Mouse (Mus musculus) ZHBTc4 (cell line): Measurements from ENCODE around the gene Zfpm1.
A peak's percentile ranks its signal among the peaks of the same experiment; 100 is the strongest.

Experiments
- DNase-seq: peaks from one replicate; pipeline ENCODE4 v3.0.0-alpha.2; 2011; ENCODE audit warnings: low read depth, low spot score

Zfpm1 gene

DNA sequence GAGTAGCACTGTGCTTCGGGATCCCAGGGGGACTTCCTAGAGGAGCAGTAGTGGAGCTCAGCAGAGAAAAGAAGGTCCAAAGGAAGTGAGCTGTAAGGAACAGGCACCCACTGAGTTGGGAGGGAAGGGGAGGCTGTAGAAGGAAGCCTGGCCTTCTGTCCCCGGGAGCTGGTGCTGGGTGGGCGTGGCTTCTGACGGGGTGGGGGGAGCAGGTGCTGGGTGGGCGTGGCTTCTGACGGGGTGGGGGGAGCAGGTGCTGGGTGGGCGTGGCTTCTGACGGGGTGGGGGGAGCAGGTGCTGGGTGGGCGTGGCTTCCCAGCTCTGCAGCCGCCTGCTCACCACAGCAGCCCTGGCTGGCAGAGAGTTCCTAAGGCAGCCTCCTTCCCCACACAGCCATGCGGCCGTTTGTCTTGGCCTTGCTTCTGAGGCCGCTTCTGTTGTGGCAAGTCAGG, 42.0 kb downstream of the Zfpm1 start:
- peak; percentile 75 for DNase-seq

- DNase-seq, result no peak
Observed at GRCm38 (mm10) chr8:122325196-122325595, 43.3 kb downstream of the Zfpm1 start.

DNA sequence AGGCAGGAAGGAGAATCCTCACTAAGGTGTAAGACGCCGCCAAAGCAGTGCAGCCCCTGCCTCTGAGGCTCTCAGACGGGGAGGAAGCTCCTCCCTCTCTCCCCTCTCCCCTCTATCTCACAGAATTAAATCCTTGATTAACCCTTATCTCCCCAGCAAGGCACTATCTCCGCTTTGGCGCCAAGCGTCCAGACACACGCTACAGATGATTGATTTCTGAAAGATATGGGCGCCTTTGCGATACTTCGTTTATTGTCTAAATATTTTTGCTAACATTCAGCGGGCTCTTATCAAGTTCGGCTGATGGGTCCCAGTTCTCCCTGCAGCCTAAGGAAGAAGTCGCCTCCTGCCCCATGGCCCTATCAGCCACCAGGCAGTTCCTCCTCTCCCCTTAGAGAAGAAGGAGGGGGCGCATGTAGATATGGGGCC, 44.2 kb downstream of the Zfpm1 start:
- peak; percentile 24 for DNase-seq

DNA sequence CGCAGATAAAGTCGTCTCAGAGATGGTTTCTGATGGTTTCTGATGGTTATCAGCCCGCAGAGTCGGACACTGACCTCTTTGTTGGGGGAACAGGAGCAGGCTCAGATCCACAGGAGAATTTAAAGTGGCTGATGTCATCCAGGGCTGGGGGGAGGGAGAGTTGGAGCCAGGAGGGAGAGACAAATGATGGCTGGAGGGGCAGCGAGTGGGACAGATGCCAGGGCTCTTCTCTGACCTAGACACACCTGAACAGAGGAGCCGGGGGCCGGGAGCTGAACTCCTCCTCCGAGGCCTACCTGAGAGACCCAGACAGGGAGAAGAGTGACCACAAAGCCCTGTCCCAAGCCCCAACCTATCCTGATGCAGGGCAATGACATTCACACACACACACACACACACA, 47.1 kb downstream of the Zfpm1 start:
- no peak for DNase-seq

DNA sequence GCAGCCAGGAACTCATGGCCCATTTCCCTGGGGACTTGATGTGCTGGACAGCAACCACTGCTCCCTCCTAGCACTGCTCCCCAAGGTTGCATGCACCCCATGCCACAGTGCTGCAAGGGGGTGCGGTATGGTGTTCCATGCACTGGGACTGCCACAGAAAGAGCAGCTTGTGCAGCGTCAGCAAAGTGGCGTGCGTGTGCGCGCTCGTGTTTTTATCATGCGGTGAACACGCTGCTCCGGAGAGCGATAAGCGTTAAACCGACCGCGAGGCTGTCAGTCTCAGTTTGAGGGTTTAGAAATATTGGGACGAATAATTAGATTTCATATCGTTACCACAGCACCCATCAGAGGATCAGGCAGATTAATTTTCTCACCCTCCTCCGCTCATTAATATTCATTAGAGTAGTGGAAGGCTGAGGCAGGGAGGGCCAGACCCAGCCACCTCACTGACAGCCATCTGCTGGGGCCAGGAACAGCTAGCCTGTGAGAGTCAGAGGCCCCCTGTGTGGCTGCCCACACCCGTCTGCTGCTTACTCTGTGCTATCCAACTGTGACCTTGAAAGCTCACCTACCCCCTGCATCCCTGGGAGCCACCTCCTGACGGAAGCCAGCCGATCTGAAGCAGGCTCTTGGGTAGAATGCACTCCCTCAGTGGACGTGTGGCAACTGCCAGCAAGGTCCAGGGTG, 47.8 kb downstream of the Zfpm1 start:
- no peak for DNase-seq

DNA sequence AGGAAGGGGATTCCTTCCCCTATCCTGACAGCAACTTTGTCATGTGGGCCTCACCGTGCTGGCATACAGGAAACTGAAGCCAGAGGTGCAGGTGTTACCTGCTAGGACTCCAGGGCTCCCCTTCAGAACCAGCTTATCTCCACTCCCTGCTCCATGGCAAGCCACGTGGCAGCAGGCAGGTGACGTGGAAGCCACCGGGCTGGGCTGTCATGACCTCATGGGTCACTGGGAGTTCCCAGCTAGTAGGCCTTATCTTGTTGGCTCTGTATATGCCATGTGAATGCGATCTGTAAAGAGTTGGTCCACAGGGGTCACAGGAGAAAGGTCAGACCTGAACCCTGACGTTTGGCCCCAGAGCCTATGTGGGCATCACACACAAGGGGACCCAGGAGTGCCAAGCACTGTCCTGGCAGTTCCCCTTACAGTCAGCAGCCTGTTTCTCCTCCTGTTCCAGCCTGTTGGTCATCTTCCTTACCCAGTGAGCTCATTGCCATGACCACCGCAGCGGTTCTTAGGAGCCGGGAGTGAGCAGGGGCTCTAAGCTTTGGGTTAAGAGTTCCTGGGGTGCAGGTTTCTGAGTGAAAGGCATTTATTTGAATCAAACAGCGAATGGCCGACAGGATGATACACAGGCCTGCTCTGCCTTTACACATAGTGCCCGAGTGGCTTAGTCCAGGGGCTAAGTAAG, 48.6 kb downstream of the Zfpm1 start:
- DNase-seq, result no peak

GRCm38 (mm10) chr8:122331134-122331523, 49.2 kb downstream of the Zfpm1 start:
- no peak for DNase-seq

DNA sequence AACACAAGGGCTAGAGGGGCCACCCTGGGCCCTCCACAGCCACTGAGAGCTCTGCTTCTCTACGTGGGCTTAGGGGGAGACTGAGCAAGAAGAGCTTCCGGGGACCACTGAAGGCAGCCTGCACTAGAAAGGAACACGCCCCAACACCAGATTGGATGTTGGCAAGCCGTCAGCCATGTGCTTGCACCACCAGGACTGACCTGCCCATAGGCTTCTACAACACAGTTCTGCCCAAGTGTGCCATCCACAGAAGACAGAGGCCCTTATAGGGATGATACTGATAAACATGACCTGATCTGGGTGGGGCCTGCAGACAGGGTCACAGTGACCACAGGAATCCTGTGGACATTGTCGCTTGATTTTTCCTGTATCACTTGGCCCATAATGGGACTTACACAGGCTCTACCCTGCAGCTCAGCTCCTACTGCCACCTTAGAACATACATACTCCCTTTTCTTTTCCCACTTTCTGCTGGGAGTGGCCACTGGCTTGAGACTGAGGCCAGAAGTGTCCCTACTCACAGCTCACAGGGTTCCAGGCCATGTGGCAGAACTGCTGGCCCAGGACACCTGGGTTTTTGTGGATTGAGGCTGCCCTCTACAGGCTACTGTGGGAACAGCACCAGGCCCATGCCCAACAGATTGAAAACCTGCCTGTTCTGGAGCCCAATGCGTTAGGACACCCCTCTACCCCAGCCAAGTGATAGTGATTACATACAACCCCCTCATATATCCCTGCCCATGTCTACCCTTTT, 51.0 kb downstream of the Zfpm1 start:
- peak; percentile 78 for DNase-seq

DNA sequence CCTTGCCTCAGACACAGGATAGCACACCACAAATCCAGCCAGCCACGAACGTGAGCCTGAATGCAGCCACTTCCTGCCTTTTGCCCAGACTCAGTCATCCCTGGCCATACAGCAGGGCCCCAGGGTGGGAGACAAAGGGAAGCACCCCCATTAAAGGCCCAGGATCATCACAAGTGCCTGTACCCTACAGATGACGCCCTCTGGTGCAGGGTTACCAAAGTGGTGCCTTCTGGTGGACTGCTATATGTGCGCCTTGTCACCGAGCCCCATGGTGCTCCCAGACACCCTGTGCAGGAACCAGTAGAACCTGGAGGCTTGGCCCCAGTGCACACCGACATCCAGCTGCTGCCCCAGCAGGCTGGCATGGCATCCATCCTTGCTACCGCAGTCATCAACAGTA, 51.6 kb downstream of the Zfpm1 start:
- no peak for DNase-seq

DNA sequence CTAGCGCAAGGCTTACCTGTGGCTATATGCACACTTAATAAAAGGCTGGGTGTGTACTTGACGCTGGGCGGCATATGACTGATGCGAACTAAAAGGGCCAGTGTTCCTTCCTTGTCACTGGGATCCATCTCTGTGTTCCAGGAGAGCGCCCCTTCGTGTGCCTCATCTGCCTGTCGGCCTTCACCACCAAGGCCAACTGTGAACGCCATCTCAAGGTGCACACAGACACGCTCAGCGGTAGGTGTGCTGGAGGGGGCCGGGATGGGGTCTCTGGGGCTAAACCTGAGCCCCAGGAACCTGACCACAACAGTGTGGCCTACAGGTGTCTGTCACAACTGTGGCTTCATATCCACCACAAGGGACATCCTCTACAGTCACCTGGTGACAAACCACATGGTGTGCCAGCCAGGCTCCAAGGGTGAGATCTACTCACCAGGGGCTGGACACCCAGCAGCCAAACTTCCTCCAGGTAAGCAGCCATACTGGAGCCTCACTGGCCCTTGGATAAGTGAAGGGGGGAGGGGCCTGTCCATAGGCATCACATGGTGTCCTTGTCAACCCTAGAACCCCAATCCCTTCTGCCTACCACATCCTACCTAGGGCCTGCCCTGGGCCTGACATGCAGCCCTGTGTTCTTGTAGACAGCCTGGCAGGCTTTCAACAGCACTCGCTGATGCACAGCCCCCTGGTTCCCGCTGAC, 53.0 kb downstream of the Zfpm1 start:
- no peak for DNase-seq

GRCm38 (mm10) chr8:122335638-122336250, 53.8 kb downstream of the Zfpm1 start:
- DNase-seq, result peak; percentile 30

GRCm38 (mm10) chr8:122336251-122336910, 54.4 kb downstream of the Zfpm1 start:
- DNase-seq, result peak; percentile 87

GRCm38 (mm10) chr8:122338852-122339251, 56.9 kb downstream of the Zfpm1 start:
- no peak for DNase-seq

DNA sequence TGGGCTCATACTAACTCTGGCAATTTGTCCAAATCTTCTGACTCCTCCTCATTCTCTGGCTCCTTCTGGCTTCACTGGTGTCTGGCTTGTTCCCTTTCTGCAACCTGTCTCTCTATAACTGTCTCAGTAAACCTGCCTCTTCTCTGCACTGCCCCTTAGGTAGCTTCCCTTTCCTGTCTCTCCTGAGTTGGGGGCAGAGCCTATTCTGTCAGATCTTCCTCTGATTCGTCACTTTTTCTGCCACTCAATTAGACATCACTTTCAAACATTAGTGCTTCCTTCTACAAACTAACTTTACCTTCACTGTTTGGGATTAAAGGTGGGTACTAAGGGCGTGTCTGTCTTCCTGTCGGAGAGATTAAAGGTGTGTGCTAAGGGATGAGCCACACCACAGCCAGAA, 58.8 kb downstream of the Zfpm1 start:
- peak; percentile 50 for DNase-seq

DNA sequence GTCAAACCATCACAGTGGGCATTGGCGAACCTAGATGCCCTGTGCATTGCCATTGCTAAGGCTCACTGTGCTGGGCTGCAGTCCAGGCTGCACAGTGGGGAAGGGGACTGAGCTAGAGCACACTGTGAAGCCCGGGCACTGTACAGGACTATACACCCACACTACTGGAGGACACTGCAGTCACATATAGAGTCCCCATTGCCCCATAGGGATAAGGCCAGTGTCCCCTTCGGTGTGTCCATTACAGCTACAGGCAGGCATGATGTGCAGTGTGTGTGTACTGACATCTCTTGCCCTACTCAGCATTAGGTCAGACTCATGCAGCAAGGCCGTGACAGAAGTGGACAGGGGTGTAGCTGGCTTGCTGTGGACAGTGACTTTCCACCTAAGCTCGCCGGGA, 59.8 kb downstream of the Zfpm1 start:
- no peak for DNase-seq

DNA sequence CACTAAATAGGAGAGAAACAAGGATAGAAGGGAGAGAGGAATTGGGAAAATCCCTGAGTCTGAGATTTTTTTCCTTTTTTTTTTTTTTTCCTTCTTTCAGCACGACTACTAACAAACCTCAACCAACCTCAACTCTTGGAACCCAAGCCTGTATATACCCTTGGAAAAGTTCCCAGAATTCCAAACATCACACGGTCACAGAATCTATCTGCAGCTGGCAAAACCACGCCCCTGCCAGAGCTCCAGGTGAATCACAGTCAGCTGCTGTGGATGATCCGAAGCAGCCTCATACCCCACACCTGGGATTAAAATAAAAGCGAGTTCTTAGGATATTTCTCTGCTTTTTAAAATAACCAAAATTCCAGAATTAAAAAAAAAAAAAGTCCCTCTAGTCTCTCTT, 60.4 kb downstream of the Zfpm1 start:
- no peak for DNase-seq

GRCm38 (mm10) chr8:122342806-122343209, 60.9 kb downstream of the Zfpm1 start:
- DNase-seq, result no peak

DNA sequence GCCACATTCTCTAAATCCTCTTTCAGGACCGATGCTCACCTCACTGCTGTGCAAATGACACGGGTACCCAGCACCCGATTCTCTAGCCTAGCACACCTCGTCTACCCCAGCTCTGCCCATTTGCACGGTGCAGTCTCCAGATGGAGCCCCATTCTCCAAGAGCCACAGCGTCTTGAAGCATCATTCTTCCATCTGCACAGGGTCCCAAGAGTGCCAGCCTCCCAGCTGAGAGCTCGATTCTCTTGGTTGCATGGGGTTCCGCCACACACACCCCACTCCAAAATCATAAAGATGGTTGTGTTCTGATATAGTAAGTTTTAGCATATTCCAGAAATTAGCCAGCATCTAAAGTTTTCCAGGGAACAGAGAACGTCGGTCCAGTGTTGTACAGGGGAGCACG, 61.4 kb downstream of the Zfpm1 start:
- no peak for DNase-seq

DNA sequence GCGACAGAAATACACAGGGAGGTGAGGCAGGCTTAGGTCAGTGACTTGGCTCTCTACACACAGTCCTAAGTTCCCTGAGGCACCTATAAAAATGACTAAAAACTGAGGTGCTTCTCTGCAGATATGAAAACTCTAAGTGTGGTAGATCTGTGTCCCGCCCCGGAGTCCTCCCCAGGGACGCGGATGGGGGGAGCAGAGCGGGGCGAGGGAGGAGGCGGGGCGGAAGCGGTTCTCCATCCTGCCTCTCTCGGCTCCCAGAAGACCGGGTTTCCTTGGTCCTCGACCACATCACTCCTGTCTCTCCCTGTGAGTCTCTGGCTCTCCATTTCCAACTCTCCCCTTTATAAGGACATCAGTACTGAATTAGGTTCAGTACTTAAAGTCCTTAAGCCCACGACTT, 61.8 kb downstream of the Zfpm1 start:
- DNase-seq, result no peak

GRCm38 (mm10) chr8:122344219-122344618, 62.3 kb downstream of the Zfpm1 start:
- DNase-seq, result peak; percentile 50
